Comparison of ENCODE assay signal across 28 mouse cellular contexts in genomic region chr14:86537992-86538391, GRCm38 (mm10).
A peak's percentile ranks its signal among the peaks of the same experiment; 100 is the strongest.
DNase-seq lines count a peak whose midpoint lies in the region; ATAC-seq and TF ChIP-seq lines count a peak whose summit lies in the region.
"Had no signal": no experiment of that assay in that cellular context is flagged by ENCODE, and none has a peak within 500 bp of the region (broad histone marks: within the 10 kb centered on the region; RNA-seq: fewer than 3 reads in every experiment).

No protein-coding gene starts in this region.

- no peaks in the 10 kb centered on the region for H3K27me3 ChIP-seq in forebrain, embryonic 12.5 days
- H3K27me3 ChIP-seq in forebrain, embryonic 15.5 days = no peaks in the 10 kb centered on the region
- H3K27me3 ChIP-seq in hindbrain, embryonic 14.5 days (ENCODE audit: control insufficient read depth, insufficient read depth, low read length) = no peaks in the 10 kb centered on the region
- no peaks in the 10 kb centered on the region for H3K27me3 ChIP-seq in hindbrain, postnatal 0 days (ENCODE audit: insufficient read depth, low read length)
- H3K27me3 ChIP-seq: CH12.LX; heart, embryonic 12.5 days; liver, embryonic 12.5 days; megakaryocyte, embryonic 14.5 days; midbrain, embryonic 12.5 days had no signal

- TF ChIP-seq POLR2A in brain, embryonic 14.5 days (IDR thresholded peaks at IDR 0.05; ENCODE audit: borderline replicate concordance, extremely low read depth, insufficient read depth, insufficient read length, poor library complexity, severe bottlenecking) = no peak

- no peak overlapping the region for H3K27ac ChIP-seq in forebrain, embryonic 12.5 days
- H3K27ac ChIP-seq in forebrain, embryonic 15.5 days (replicated peaks) = no peak overlapping the region
- no peak overlapping the region for H3K27ac ChIP-seq in hindbrain, embryonic 14.5 days
- H3K27ac ChIP-seq in hindbrain, postnatal 0 days = no peak overlapping the region
- H3K27ac ChIP-seq in gastrocnemius, adult 2 months = no peak overlapping the region
- H3K27ac ChIP-seq: heart, adult 2 months; layer of hippocampus, adult 2 months; liver, embryonic 12.5 days; midbrain, embryonic 12.5 days had no signal

- ATAC-seq in forebrain, embryonic 12.5 days (ENCODE audit: low FRiP score) = peak; percentile 33; the same call in 1 of the 2 replicates
- ATAC-seq in forebrain, embryonic 15.5 days (replicated peaks) = no peak; the same call in 1 of the 2 replicates
- peak; percentile 51 for ATAC-seq in hindbrain, embryonic 14.5 days (ENCODE audit: low FRiP score)
- ATAC-seq in hindbrain, postnatal 0 days = no peak
- ATAC-seq: inflammation-experienced regulatory T-cells, adult 6 months; liver, embryonic 12.5 days; liver, postnatal 0 days; Patski had no signal

- no peak overlapping the region for H3K9ac ChIP-seq in forebrain, embryonic 12.5 days
- H3K9ac ChIP-seq in forebrain, embryonic 15.5 days (replicated peaks) = no peak overlapping the region
- H3K9ac ChIP-seq in hindbrain, embryonic 14.5 days = no peak overlapping the region
- no peak overlapping the region for H3K9ac ChIP-seq in hindbrain, postnatal 0 days (replicated peaks; ENCODE audit: low read length)
- H3K9ac ChIP-seq: heart, embryonic 12.5 days; liver, embryonic 12.5 days; liver, postnatal 0 days; midbrain, embryonic 12.5 days had no signal

- intact Hi-C loops in gastrocnemius, adult 2 months (cut with DNase I) = no loop called here

- DNase-seq in hindbrain, embryonic 14.5 days (ENCODE audit: low spot score) = no peak
- DNase-seq in hindbrain, postnatal 0 days (ENCODE audit: low spot score) = no peak
- DNase-seq in brain, embryonic 14.5 days (ENCODE audit: low read depth) = peak; percentile 70
- peak; percentile 56 for DNase-seq in retina, postnatal 1 day
- DNase-seq in gastrocnemius, adult 2 months = no peak
- DNase-seq: adrenal gland, postnatal 10 days; cerebellum, adult 11 months; cerebellum, adult 9-10 months; cerebellum, postnatal 36 days; heart, adult 2 months; heart, postnatal 4 days; kidney, adult 11 months; kidney, postnatal 36 days; left cerebral cortex, postnatal 4 days; liver, postnatal 0 days; lung, postnatal 4 days; right cerebral cortex, postnatal 25 days; thymus, postnatal 14 days had no signal

- H3K4me3 ChIP-seq in forebrain, embryonic 12.5 days (replicated peaks) = no peak overlapping the region
- H3K4me3 ChIP-seq in forebrain, embryonic 15.5 days = no peak overlapping the region
- H3K4me3 ChIP-seq in hindbrain, embryonic 14.5 days (replicated peaks; ENCODE audit: low read length) = no peak overlapping the region
- no peak overlapping the region for H3K4me3 ChIP-seq in hindbrain, postnatal 0 days (ENCODE audit: low read length)
- H3K4me3 ChIP-seq in gastrocnemius, adult 2 months = no peak overlapping the region
- H3K4me3 ChIP-seq: heart, adult 2 months; heart, embryonic 12.5 days; layer of hippocampus, adult 2 months; liver, embryonic 12.5 days; megakaryocyte, embryonic 14.5 days; midbrain, embryonic 12.5 days had no signal

- no peaks in the 10 kb centered on the region for H3K4me1 ChIP-seq in forebrain, embryonic 12.5 days
- no peaks in the 10 kb centered on the region for H3K4me1 ChIP-seq in forebrain, embryonic 15.5 days
- no peaks in the 10 kb centered on the region for H3K4me1 ChIP-seq in hindbrain, embryonic 14.5 days (replicated peaks; ENCODE audit: control insufficient read depth, insufficient read depth, low read length)
- H3K4me1 ChIP-seq in hindbrain, postnatal 0 days (ENCODE audit: insufficient read depth, low read length) = no peaks in the 10 kb centered on the region
- H3K4me1 ChIP-seq: heart, embryonic 12.5 days; liver, embryonic 12.5 days; midbrain, embryonic 12.5 days had no signal

- no peaks in the 10 kb centered on the region for H3K9me3 ChIP-seq in forebrain, embryonic 12.5 days
- H3K9me3 ChIP-seq in forebrain, embryonic 15.5 days = no peaks in the 10 kb centered on the region
- no peaks in the 10 kb centered on the region for H3K9me3 ChIP-seq in hindbrain, embryonic 14.5 days (ENCODE audit: control insufficient read depth, low read length)
- H3K9me3 ChIP-seq in hindbrain, postnatal 0 days (ENCODE audit: low read length) = no peaks in the 10 kb centered on the region
- H3K9me3 ChIP-seq: heart, embryonic 12.5 days; liver, embryonic 12.5 days; megakaryocyte, embryonic 14.5 days; midbrain, embryonic 12.5 days had no signal

- TF ChIP-seq CTCF in hindbrain, postnatal 0 days (IDR thresholded peaks at IDR 0.05; ENCODE audit: low read depth) = no peak
- TF ChIP-seq CTCF in brain, embryonic 14.5 days (IDR thresholded peaks at IDR 0.05; ENCODE audit: borderline replicate concordance, extremely low read depth, insufficient read depth, insufficient read length) = no peak
- no peak for TF ChIP-seq CTCF in gastrocnemius, adult 2 months (IDR thresholded peaks at IDR 0.05)

- 51% methylated on average over 5 of the region's 5 CpGs for WGBS in forebrain, embryonic 12.5 days
- WGBS in forebrain, embryonic 15.5 days = 30% methylated on average over 5 of the region's 5 CpGs
- 66% methylated on average over 5 of the region's 5 CpGs for WGBS in hindbrain, embryonic 14.5 days
- WGBS in hindbrain, postnatal 0 days = 48% methylated on average over 5 of the region's 5 CpGs

- no peaks in the 10 kb centered on the region for H3K36me3 ChIP-seq in forebrain, embryonic 12.5 days (replicated peaks)
- H3K36me3 ChIP-seq in forebrain, embryonic 15.5 days = no peaks in the 10 kb centered on the region
- no peaks in the 10 kb centered on the region for H3K36me3 ChIP-seq in hindbrain, embryonic 14.5 days (replicated peaks; ENCODE audit: control insufficient read depth, insufficient read depth)
- H3K36me3 ChIP-seq in hindbrain, postnatal 0 days (ENCODE audit: insufficient read depth, low read length) = no peaks in the 10 kb centered on the region
- H3K36me3 ChIP-seq: heart, embryonic 12.5 days; liver, embryonic 12.5 days; midbrain, embryonic 12.5 days had no signal

- H3K4me2 ChIP-seq in forebrain, embryonic 12.5 days = no peak overlapping the region
- no peak overlapping the region for H3K4me2 ChIP-seq in forebrain, embryonic 15.5 days (replicated peaks)
- H3K4me2 ChIP-seq in hindbrain, embryonic 14.5 days (replicated peaks) = no peak overlapping the region
- H3K4me2 ChIP-seq in hindbrain, postnatal 0 days (ENCODE audit: low read depth, low read length) = no peak overlapping the region
- H3K4me2 ChIP-seq: heart, embryonic 12.5 days; liver, embryonic 12.5 days; midbrain, embryonic 12.5 days had no signal

Comparison
In these comparisons a context has a peak if more than half of its experiments do, and no peak if none do; other contexts are left out.
1. ATAC-seq: peak in forebrain, embryonic 12.5 days (single experiment) and hindbrain, embryonic 14.5 days (single experiment); none in forebrain, embryonic 15.5 days (single experiment) and hindbrain, postnatal 0 days (single experiment).
2. DNase-seq: peak in brain, embryonic 14.5 days (single experiment) and retina, postnatal 1 day (single experiment); none in hindbrain, embryonic 14.5 days (single experiment), hindbrain, postnatal 0 days (single experiment) and gastrocnemius, adult 2 months (single experiment).